Mouse (Mus musculus) MEL (cell line): ENCODE results near the gene Cfap77. TPM values are rescaled to one million over a fixed set of nuclear protein-coding genes. Genes with fewer than 3 reads are reported as not detected.

Experiments used
- DNase-seq: peaks from one replicate; pipeline ENCODE4 v3.0.0; 2011; ENCODE audit warnings: low read depth, low spot score
- H3K27ac ChIP-seq: 2 replicates; pipeline ENCODE4 v1.5.1; 2012; ENCODE audit warnings: low read depth, mild to moderate bottlenecking, control low read depth, low read length, moderate library complexity; ENCODE audit not compliant: control insufficient read depth
- H3K27me3 ChIP-seq, 2 experiments: fragments of 150-350 bp in 1 of 2; sonication (generic) in 1 of 2; 2 replicates each; pipeline ENCODE4 v1.6.1; 2012; ENCODE audit warnings: low read length in 2 of 2, mild to moderate bottlenecking in 2 of 2, improper control_type of control experiment in 1 of 2, moderate library complexity in 1 of 2; ENCODE audit not compliant: insufficient read depth in 2 of 2, control insufficient read depth in 1 of 2
- H3K36me3 ChIP-seq, 2 experiments: 2 replicates each; pipeline ENCODE4 v1.6.1; 2012 to 2014; ENCODE audit warnings: low read length in 2 of 2, improper control_type of control experiment in 1 of 2, inconsistent platforms in 1 of 2, mild to moderate bottlenecking in 1 of 2; ENCODE audit not compliant: insufficient read depth in 2 of 2, control insufficient read depth in 1 of 2
- H3K4me1 ChIP-seq, 2 experiments: fragments of 150-350 bp in 1 of 2; sonication (generic) in 1 of 2; 2 replicates each; pipeline ENCODE4 v1.6.1; 2012; ENCODE audit warnings: low read length in 2 of 2, improper control_type of control experiment in 1 of 2, mild to moderate bottlenecking in 1 of 2; ENCODE audit not compliant: insufficient read depth in 2 of 2, control insufficient read depth in 1 of 2
- H3K4me3 ChIP-seq, 2 experiments: fragments of 150-350 bp in 1 of 2; sonication (generic) in 1 of 2; 2 replicates each; pipeline ENCODE4 v1.5.1; 2012; ENCODE audit warnings: low read depth in 2 of 2, low read length in 2 of 2, mild to moderate bottlenecking in 2 of 2, moderate library complexity in 2 of 2, control low read depth in 1 of 2, improper control_type of control experiment in 1 of 2; ENCODE audit not compliant: control insufficient read depth in 1 of 2, insufficient read depth in 1 of 2
- H3K79me2 ChIP-seq: 2 replicates; pipeline ENCODE4 v1.6.1; 2012; ENCODE audit warnings: mild to moderate bottlenecking, low read length, moderate library complexity; ENCODE audit not compliant: control insufficient read depth, poor library complexity, insufficient read depth
- H3K9ac ChIP-seq: 2 replicates; pipeline ENCODE4 v1.6.1; 2012; ENCODE audit warnings: low read depth, mild to moderate bottlenecking, control low read depth, low read length, moderate library complexity; ENCODE audit not compliant: control insufficient read depth, poor library complexity, severe bottlenecking
- H3K9me3 ChIP-seq: fragments of 150-350 bp; sonication (generic); replicated peaks from 2 replicates; pipeline ENCODE4 v1.6.1; 2012; ENCODE audit warnings: mild to moderate bottlenecking, low read length, improper control_type of control experiment, moderate library complexity; ENCODE audit not compliant: insufficient read depth
- BHLHE40 ChIP-seq: IDR thresholded peaks from 2 replicates; pipeline ENCODE4 v1.6.1; 2012; ENCODE audit warnings: low read depth, mild to moderate bottlenecking, inconsistent platforms, low read length, improper control_type of control experiment, borderline replicate concordance
- CHD1 ChIP-seq: IDR thresholded peaks from 2 replicates; pipeline ENCODE4 v1.6.1; 2012; ENCODE audit warnings: low read depth, mild to moderate bottlenecking, inconsistent platforms, low read length, improper control_type of control experiment
- E2F4 ChIP-seq: IDR thresholded peaks from 2 replicates; pipeline ENCODE4 v1.6.1; 2011; ENCODE audit warnings: low read depth, low read length, improper control_type of control experiment, borderline replicate concordance
- ELF1 ChIP-seq: IDR thresholded peaks from 2 replicates; pipeline ENCODE4 v1.6.1; 2014; ENCODE audit warnings: low read depth, mild to moderate bottlenecking, inconsistent platforms, low read length, improper control_type of control experiment, moderate library complexity
- EP300 ChIP-seq, 2 experiments: IDR thresholded peaks; 2 replicates each; pipeline ENCODE4 v1.6.1; 2011; ENCODE audit warnings: improper control_type of control experiment in 2 of 2, low read length in 2 of 2, low read depth in 1 of 2, mild to moderate bottlenecking in 1 of 2
- GATA1 ChIP-seq: IDR thresholded peaks from 2 replicates; pipeline ENCODE4 v1.6.1; 2011; ENCODE audit warnings: low read depth, low read length, improper control_type of control experiment
- JUND ChIP-seq: IDR thresholded peaks from 2 replicates; pipeline ENCODE4 v1.6.1; 2011; ENCODE audit warnings: low read depth, mild to moderate bottlenecking, improper control_type of control experiment, low read length
- KAT2A ChIP-seq: conservative IDR thresholded peaks from 2 replicates; pipeline ENCODE4 v1.6.1; 2012; ENCODE audit warnings: low read depth, low read length, improper control_type of control experiment, inconsistent platforms
- MAFK ChIP-seq: IDR thresholded peaks from 2 replicates; pipeline ENCODE4 v1.6.1; 2011; ENCODE audit warnings: low read depth, mild to moderate bottlenecking, low read length, improper control_type of control experiment, borderline replicate concordance
- MAX ChIP-seq: IDR thresholded peaks from 2 replicates; pipeline ENCODE4 v1.6.1; 2011; ENCODE audit warnings: low read length, improper control_type of control experiment
- MAZ ChIP-seq: IDR thresholded peaks from 2 replicates; pipeline ENCODE4 v1.6.1; 2012; ENCODE audit warnings: low read depth, mild to moderate bottlenecking, inconsistent platforms, low read length, improper control_type of control experiment
- MYC ChIP-seq: IDR thresholded peaks from 2 replicates; pipeline ENCODE4 v1.6.1; 2011; ENCODE audit warnings: low read depth, mild to moderate bottlenecking, low read length, improper control_type of control experiment, moderate library complexity
- NELFE ChIP-seq: IDR thresholded peaks from 2 replicates; pipeline ENCODE4 v1.6.1; 2011; ENCODE audit warnings: low read depth, low read length, improper control_type of control experiment
- NRF1 ChIP-seq: IDR thresholded peaks from 2 replicates; pipeline ENCODE4 v1.6.1; 2014; ENCODE audit warnings: low read depth, mild to moderate bottlenecking, inconsistent platforms, low read length, improper control_type of control experiment, moderate library complexity; ENCODE audit not compliant: poor library complexity, insufficient read depth, severe bottlenecking
- POLR2A ChIP-seq, 2 experiments: IDR thresholded peaks; 2 replicates each; pipeline ENCODE4 v1.6.1; 2011 to 2012; ENCODE audit warnings: low read length in 2 of 2, mild to moderate bottlenecking in 2 of 2, control low read depth in 1 of 2, improper control_type of control experiment in 1 of 2, low read depth in 1 of 2, moderate library complexity in 1 of 2; ENCODE audit not compliant: control insufficient read depth in 1 of 2, insufficient read depth in 1 of 2, poor library complexity in 1 of 2
- POLR2AphosphoS2 ChIP-seq: IDR thresholded peaks from 2 replicates; pipeline ENCODE4 v1.6.1; 2011; ENCODE audit warnings: low read length, improper control_type of control experiment
- RAD21 ChIP-seq: IDR thresholded peaks from 2 replicates; pipeline ENCODE4 v1.6.1; 2011; ENCODE audit warnings: mild to moderate bottlenecking, low read depth, low read length, improper control_type of control experiment
- RCOR1 ChIP-seq: IDR thresholded peaks from 2 replicates; pipeline ENCODE4 v1.6.1; 2012; ENCODE audit warnings: low read depth, mild to moderate bottlenecking, inconsistent platforms, low read length, improper control_type of control experiment
- SIN3A ChIP-seq: IDR thresholded peaks from 2 replicates; pipeline ENCODE4 v1.6.1; 2012; ENCODE audit warnings: low read length, improper control_type of control experiment, inconsistent platforms
- SMC3 ChIP-seq: IDR thresholded peaks from 2 replicates; pipeline ENCODE4 v1.6.1; 2011; ENCODE audit warnings: low read depth, low read length, improper control_type of control experiment
- TBP ChIP-seq: IDR thresholded peaks from 2 replicates; pipeline ENCODE4 v1.8.0; 2011; ENCODE audit warnings: low read depth, low read length, improper control_type of control experiment
- TCF12 ChIP-seq: IDR thresholded peaks from 2 replicates; pipeline ENCODE4 v1.6.1; 2014; ENCODE audit warnings: low read depth, mild to moderate bottlenecking, inconsistent platforms, low read length, improper control_type of control experiment, moderate library complexity
- UBTF ChIP-seq: IDR thresholded peaks from 2 replicates; pipeline ENCODE4 v1.6.1; 2012; ENCODE audit warnings: low read depth, mild to moderate bottlenecking, inconsistent platforms, low read length, improper control_type of control experiment, moderate library complexity, borderline replicate concordance; ENCODE audit not compliant: insufficient read depth
- USF2 ChIP-seq, 2 experiments: IDR thresholded peaks; 2 replicates each; pipeline ENCODE4 v1.6.1; 2011 to 2012; ENCODE audit warnings: improper control_type of control experiment in 2 of 2, low read length in 2 of 2, borderline replicate concordance in 1 of 2, inconsistent platforms in 1 of 2, low read depth in 1 of 2, mild to moderate bottlenecking in 1 of 2; ENCODE audit not compliant: insufficient read depth in 1 of 2
- ZC3H11A ChIP-seq: IDR thresholded peaks from 2 replicates; pipeline ENCODE4 v1.6.1; 2012; ENCODE audit warnings: low read depth, mild to moderate bottlenecking, inconsistent platforms, low read length, improper control_type of control experiment
- ZKSCAN1 ChIP-seq: IDR thresholded peaks from 2 replicates; pipeline ENCODE4 v1.6.1; 2012; ENCODE audit warnings: low read depth, mild to moderate bottlenecking, inconsistent platforms, low read length, improper control_type of control experiment, moderate library complexity
- ZMIZ1 ChIP-seq: IDR thresholded peaks from 2 replicates; pipeline ENCODE4 v1.6.1; 2012; ENCODE audit warnings: low read depth, mild to moderate bottlenecking, inconsistent platforms, low read length, improper control_type of control experiment, moderate library complexity
- ZNF384 ChIP-seq: IDR thresholded peaks from 2 replicates; pipeline ENCODE4 v1.6.1; 2012; ENCODE audit warnings: low read depth, mild to moderate bottlenecking, inconsistent platforms, low read length, improper control_type of control experiment
- polyA plus RNA-seq, 2 experiments: library from polyadenylated mRNA; stranded (reverse) in 1 of 2; unstranded in 1 of 2; fragments of >175 nt in 1 of 2; fragments of >200 nt in 1 of 2; gene quantifications; 2 replicates each; pipeline versions ENCODE4 v1.2.1 to v1.2.4; 2012; ENCODE audit warnings: low replicate concordance in 2 of 2, low read depth in 1 of 2; ENCODE audit not compliant: insufficient read length in 2 of 2, insufficient read depth in 1 of 2, missing spikeins in 1 of 2
- total RNA-seq: library from RNA; depleted of rRNA; stranded (reverse); fragments of 300-350 nt; gene quantifications from 2 replicates; pipeline ENCODE4 v1.2.3, GENCODE M21; 2012

Gene Cfap77
- total and polyA plus RNA-seq, 3 experiments = 1.1 to 2.4 TPM; not detected in 1

DNA sequence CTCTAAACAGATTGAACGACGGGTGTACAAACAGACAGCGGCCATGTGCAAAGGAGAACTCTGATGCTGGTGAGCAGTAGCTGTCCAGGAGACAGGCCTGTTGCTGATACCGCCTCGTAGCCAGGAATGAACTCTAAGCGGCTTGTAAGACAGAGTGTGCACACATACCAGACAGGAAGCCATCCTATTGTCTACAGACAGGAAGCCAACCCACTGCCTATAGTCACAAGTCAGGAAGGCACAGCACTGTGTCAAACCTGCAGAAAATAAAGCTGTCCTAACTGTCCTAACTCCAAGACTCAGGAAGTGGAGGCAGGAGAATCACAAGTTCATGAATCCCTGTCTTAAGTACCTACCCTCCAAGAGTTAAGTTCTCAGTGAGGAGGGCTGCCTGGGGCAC, 91.3 kb downstream of the Cfap77 start (continued):
- no peak for TF ChIP-seq ZKSCAN1

DNA sequence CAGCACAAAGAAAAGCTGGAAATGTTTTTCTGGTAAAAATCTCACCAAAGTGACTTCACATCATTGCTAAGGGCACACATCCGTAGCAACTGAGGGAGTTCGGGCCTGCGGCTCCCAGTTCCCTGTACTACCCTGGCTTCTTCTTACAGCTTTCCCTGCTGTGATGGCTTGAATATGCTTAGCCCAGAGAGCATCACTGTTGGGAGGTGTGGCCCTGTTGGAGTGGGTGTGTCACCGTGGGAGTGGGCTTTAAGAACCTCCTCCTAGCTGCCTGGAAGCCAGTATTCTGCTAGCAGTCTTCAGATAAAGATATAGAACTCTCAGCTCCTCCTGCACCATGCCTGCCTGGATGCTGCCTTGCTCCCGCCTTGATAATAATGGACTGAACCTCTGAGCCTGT, 93.2 kb downstream of the Cfap77 start:
- Histone ChIP-seq H3K9ac (no peak overlapping the region), H3K27me3 (no peaks in the 10 kb centered on the region), H3K4me3 (no peak overlapping the region), H3K27ac (no peak overlapping the region), H3K9me3 (no peaks in the 10 kb centered on the region), H3K79me2 (0 out of 2 replicates have a peak, but pooled peaks cover 1% of the 10 kb centered on the region), H3K4me1 (0 out of 4 replicates have a peak, but pooled peaks cover 0 to 4% of the 10 kb centered on the region in 2 experiments), H3K36me3 (no peaks in the 10 kb centered on the region)
- no peak for TF ChIP-seq MYC
- no peak for TF ChIP-seq USF2 (IDR thresholded peaks at IDR 0.05; ENCODE audit: borderline replicate concordance in 1 of 2, insufficient read depth in 1 of 2, low read depth in 1 of 2, low read length in 2 of 2)
- TF ChIP-seq ZC3H11A = no peak
- no peak for TF ChIP-seq NRF1
- TF ChIP-seq EP300 (IDR thresholded peaks at IDR 0.05; ENCODE audit: low read depth in 1 of 2, low read length in 2 of 2) = no peak
- no peak for TF ChIP-seq JUND
- TF ChIP-seq POLR2A (IDR thresholded peaks at IDR 0.05; ENCODE audit: control insufficient read depth in 1 of 2, insufficient read depth in 1 of 2, low read depth in 1 of 2, low read length in 2 of 2, poor library complexity in 1 of 2) = no peak
- no peak for TF ChIP-seq ZMIZ1
- no peak for TF ChIP-seq MAFK
- TF ChIP-seq TCF12 = no peak
- no peak for TF ChIP-seq SMC3
- TF ChIP-seq ZNF384 = no peak
- no peak for TF ChIP-seq RAD21
- TF ChIP-seq BHLHE40 = no peak
- TF ChIP-seq CHD1 = no peak
- DNase-seq = no peak

DNA sequence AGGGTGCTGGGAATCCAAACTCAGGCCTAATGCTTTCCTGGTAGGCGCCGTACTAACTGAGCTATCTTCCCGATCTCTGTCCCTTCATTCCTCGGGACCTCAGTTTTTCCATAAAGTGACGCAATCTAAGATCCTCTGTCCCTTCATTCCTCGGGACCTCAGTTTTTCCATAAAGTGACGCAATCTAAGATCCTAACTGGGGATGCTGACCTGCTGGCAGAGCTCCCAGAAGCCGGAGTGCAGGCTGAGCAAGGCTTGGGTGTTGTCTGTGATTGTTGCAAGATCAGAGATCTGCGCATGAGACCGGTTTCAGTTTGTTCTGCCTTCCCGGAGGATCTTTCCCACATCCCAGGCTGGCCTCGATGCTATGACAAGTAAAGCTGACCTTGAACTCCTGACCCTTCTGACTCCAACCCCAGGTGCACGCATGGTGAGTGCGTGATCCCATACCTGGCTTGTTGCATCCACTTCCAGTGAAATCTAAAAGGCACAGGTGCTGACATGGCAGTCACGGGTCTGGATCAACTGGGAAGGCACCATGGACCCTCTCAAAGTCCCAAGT, 93.8 kb downstream of the Cfap77 start:
- no peaks in the 10 kb centered on the region for H3K27me3 ChIP-seq
- no peaks in the 10 kb centered on the region for H3K36me3 ChIP-seq
- no peaks in the 10 kb centered on the region for H3K9me3 ChIP-seq
- H3K4me3 ChIP-seq = no peak overlapping the region
- H3K79me2 ChIP-seq = peaks cover 4% of the 10 kb centered on the region; the same call in 1 of the 2 replicates
- 0 out of 4 replicates have a peak, but pooled peaks cover 0 to 4% of the 10 kb centered on the region in 2 experiments for H3K4me1 ChIP-seq
- no peak overlapping the region for H3K27ac ChIP-seq
- DNase-seq = no peak
- no peak for TF ChIP-seq ELF1
- no peak for TF ChIP-seq MAZ
- no peak for TF ChIP-seq TBP
- no peak for TF ChIP-seq RCOR1
- TF ChIP-seq E2F4 = no peak
- TF ChIP-seq ZKSCAN1 = no peak
- TF ChIP-seq GATA1 = no peak
- TF ChIP-seq ZMIZ1 = no peak
- TF ChIP-seq POLR2AphosphoS2 = no peak
- no peak for TF ChIP-seq MAX
- no peak for TF ChIP-seq USF2 (IDR thresholded peaks at IDR 0.05; ENCODE audit: borderline replicate concordance in 1 of 2, insufficient read depth in 1 of 2, low read depth in 1 of 2, low read length in 2 of 2)
- no peak for TF ChIP-seq RAD21
- TF ChIP-seq NELFE = no peak
- TF ChIP-seq SIN3A = no peak
- TF ChIP-seq MYC = no peak
- no peak for TF ChIP-seq UBTF
- no peak for TF ChIP-seq KAT2A
- no peak for TF ChIP-seq NRF1
- TF ChIP-seq BHLHE40 = no peak
- TF ChIP-seq, all 39 proteins: peak for 0
- no peak overlapping the region for H3K9ac ChIP-seq
